Mouse (Mus musculus): ENCODE data around the gene Cd80.

Gene Cd80

GRCm38 (mm10) chr16:38450707-38451106 is 4.7 kb upstream of the Cd80 start:
- DNase-seq, result no peak

- DNase-seq, result no peak
Measured at GRCm38 (mm10) chr16:38451421-38452205, 3.7 kb upstream of the Cd80 start.

- DNase-seq, result peak; percentile 94
Measured at GRCm38 (mm10) chr16:38452442-38453202, 2.7 kb upstream of the Cd80 start, which contains the start of gene Adprh. TSS of gene Adprh (minus strand) at chr16:38452703.

GRCm38 (mm10) chr16:38453203-38453553 is 2.2 kb upstream of the Cd80 start:
- DNase-seq, result no peak

GRCm38 (mm10) chr16:38453952-38454351 is 1.4 kb upstream of the Cd80 start:
- no peak for DNase-seq

- no peak for DNase-seq
Measured at GRCm38 (mm10) chr16:38454533-38455254, 667 bp upstream of the Cd80 start.

- DNase-seq, result no peak
Measured at GRCm38 (mm10) chr16:38456812-38457567, 1.6 kb downstream of the Cd80 start.

GRCm38 (mm10) chr16:38458600-38459280 is 3.4 kb downstream of the Cd80 start:
- DNase-seq, result no peak

- no peak for DNase-seq
Measured at GRCm38 (mm10) chr16:38459990-38460389, 4.6 kb downstream of the Cd80 start.

- DNase-seq, result no peak
Measured at GRCm38 (mm10) chr16:38461749-38462148, 6.4 kb downstream of the Cd80 start.

- DNase-seq, result no peak
Measured at GRCm38 (mm10) chr16:38462161-38462560, 6.8 kb downstream of the Cd80 start.

GRCm38 (mm10) chr16:38463305-38463704 is 7.9 kb downstream of the Cd80 start:
- no peak for DNase-seq

GRCm38 (mm10) chr16:38466089-38466488 is 10.7 kb downstream of the Cd80 start:
- DNase-seq, result no peak

GRCm38 (mm10) chr16:38467091-38467916 is 11.9 kb downstream of the Cd80 start:
- no peak for DNase-seq

GRCm38 (mm10) chr16:38467917-38468705 is 12.8 kb downstream of the Cd80 start:
- no peak for DNase-seq

- no peak for DNase-seq
Measured at GRCm38 (mm10) chr16:38468706-38469018, 13.3 kb downstream of the Cd80 start.

GRCm38 (mm10) chr16:38469437-38469836 is 14.1 kb downstream of the Cd80 start:
- no peak for DNase-seq

- no peak for DNase-seq
Measured at GRCm38 (mm10) chr16:38471697-38472506, 16.5 kb downstream of the Cd80 start.

GRCm38 (mm10) chr16:38472507-38472873 is 17.1 kb downstream of the Cd80 start:
- no peak for DNase-seq

- no peak for DNase-seq
Measured at GRCm38 (mm10) chr16:38473661-38474060, 18.3 kb downstream of the Cd80 start.
